In genomic region chr5:24353327-24353726, GRCm38 (mm10) we compare ENCODE assay signal across 9 mouse cellular contexts. TPM values are rescaled to one million over a fixed set of nuclear protein-coding genes. Genes with fewer than 3 reads are reported as not detected.
DNase-seq lines count a peak whose midpoint lies in the region; ATAC-seq lines count a peak whose summit lies in the region.
"Had no signal": no experiment of that assay in that cellular context is flagged by ENCODE, and none has a peak within 500 bp of the region (broad histone marks: within the 10 kb centered on the region; RNA-seq: fewer than 3 reads in every experiment).

No protein-coding gene starts in this region.

- 21% methylated on average over 4 of the region's 4 CpGs for WGBS in kidney, embryonic 14.5 days
- 21% methylated on average over 4 of the region's 4 CpGs for WGBS in embryonic facial prominence, embryonic 15.5 days
- WGBS in hindbrain, embryonic 15.5 days, result 36% methylated on average over 4 of the region's 4 CpGs
- WGBS in neural tube, embryonic 13.5 days, result 29% methylated on average over 4 of the region's 4 CpGs

- no peak for ATAC-seq in kidney, embryonic 14.5 days (ENCODE audit: low FRiP score, low TSS enrichment)
- ATAC-seq in embryonic facial prominence, embryonic 15.5 days (ENCODE audit: insufficient number of reproducible peaks, low FRiP score, low TSS enrichment, low read depth), result no peak
- ATAC-seq in hindbrain, embryonic 15.5 days (ENCODE audit: low FRiP score, low read depth), result no peak
- no peak for ATAC-seq in neural tube, embryonic 13.5 days (ENCODE audit: low read depth)

- H3K9ac ChIP-seq in kidney, embryonic 14.5 days (ENCODE audit: low read depth, low read length), result no peak overlapping the region
- no peak overlapping the region for H3K9ac ChIP-seq in embryonic facial prominence, embryonic 15.5 days
- peak overlapping the region; percentile 75; the same call in 1 of the 2 replicates for H3K9ac ChIP-seq in hindbrain, embryonic 15.5 days
- no peak overlapping the region for H3K9ac ChIP-seq in neural tube, embryonic 13.5 days

- no peak overlapping the region; the same call in 1 of the 2 replicates for H3K4me2 ChIP-seq in kidney, embryonic 14.5 days (replicated peaks; ENCODE audit: low read depth, low read length)
- H3K4me2 ChIP-seq in embryonic facial prominence, embryonic 15.5 days (replicated peaks), result no peak overlapping the region
- H3K4me2 ChIP-seq in hindbrain, embryonic 15.5 days, result no peak overlapping the region
- H3K4me2 ChIP-seq in neural tube, embryonic 13.5 days, result no peak overlapping the region

- no peaks in the 10 kb centered on the region for H3K36me3 ChIP-seq in kidney, embryonic 14.5 days (ENCODE audit: control insufficient read depth, insufficient read depth, low read length)
- H3K36me3 ChIP-seq in embryonic facial prominence, embryonic 15.5 days, result no peaks in the 10 kb centered on the region
- H3K36me3 ChIP-seq in hindbrain, embryonic 15.5 days, result no peaks in the 10 kb centered on the region
- H3K36me3 ChIP-seq in neural tube, embryonic 13.5 days, result no peaks in the 10 kb centered on the region

- peaks cover 40% of the 10 kb centered on the region for H3K4me1 ChIP-seq in kidney, embryonic 14.5 days (ENCODE audit: control insufficient read depth, insufficient read depth, low read length)
- peaks cover 38% of the 10 kb centered on the region for H3K4me1 ChIP-seq in embryonic facial prominence, embryonic 15.5 days
- peaks cover 43% of the 10 kb centered on the region for H3K4me1 ChIP-seq in hindbrain, embryonic 15.5 days (replicated peaks)
- peaks cover 64% of the 10 kb centered on the region for H3K4me1 ChIP-seq in neural tube, embryonic 13.5 days (replicated peaks)

- peaks cover 10% of the 10 kb centered on the region; the same call in 1 of the 2 replicates for H3K27me3 ChIP-seq in kidney, embryonic 14.5 days (ENCODE audit: control insufficient read depth, insufficient read depth, low read length)
- H3K27me3 ChIP-seq in embryonic facial prominence, embryonic 15.5 days, result peaks cover 54% of the 10 kb centered on the region
- no peaks in the 10 kb centered on the region for H3K27me3 ChIP-seq in hindbrain, embryonic 15.5 days
- H3K27me3 ChIP-seq in neural tube, embryonic 13.5 days, result peaks cover 17% of the 10 kb centered on the region

- no peaks in the 10 kb centered on the region for H3K9me3 ChIP-seq in kidney, embryonic 14.5 days (ENCODE audit: control insufficient read depth, low read length)
- no peaks in the 10 kb centered on the region for H3K9me3 ChIP-seq in embryonic facial prominence, embryonic 15.5 days (replicated peaks)
- no peaks in the 10 kb centered on the region for H3K9me3 ChIP-seq in hindbrain, embryonic 15.5 days
- no peaks in the 10 kb centered on the region for H3K9me3 ChIP-seq in neural tube, embryonic 13.5 days

- H3K4me3 ChIP-seq in kidney, embryonic 14.5 days (ENCODE audit: low read length), result no peak overlapping the region; the same call in 1 of the 2 replicates
- no peak overlapping the region for H3K4me3 ChIP-seq in embryonic facial prominence, embryonic 15.5 days (replicated peaks)
- H3K4me3 ChIP-seq in hindbrain, embryonic 15.5 days, result no peak overlapping the region
- H3K4me3 ChIP-seq in neural tube, embryonic 13.5 days, result no peak overlapping the region
- H3K4me3 ChIP-seq: left cerebral cortex, adult 2 months had no signal

- DNase-seq in kidney, adult 8-10 months, result no peak
- no peak for DNase-seq in spleen, postnatal 4 days (ENCODE audit: low spot score in 2 of 2)
- DNase-seq in gastrocnemius, adult 8-10 months (ENCODE audit: low spot score in 2 of 2), result no peak
- DNase-seq: lung, postnatal 36 days had no signal

- H3K27ac ChIP-seq in kidney, embryonic 14.5 days (ENCODE audit: low read depth, low read length), result peak overlapping the region; percentile 77
- 0 out of 2 replicates have a peak overlapping the region, but pooled peaks have one; percentile 28 for H3K27ac ChIP-seq in embryonic facial prominence, embryonic 15.5 days (replicated peaks)
- H3K27ac ChIP-seq in hindbrain, embryonic 15.5 days (replicated peaks), result no peak overlapping the region
- H3K27ac ChIP-seq in neural tube, embryonic 13.5 days (replicated peaks), result peak overlapping the region; percentile 99

RNA-seq across cellular contexts. Expression of gene Kcnh2, which starts 1.9 kb away (rescaled TPM):
- polyA plus RNA-seq in kidney, embryonic 14.5 days (2014; fragmentation: Nextera tagmentation; extraction: Ambion mirVana), result 4.6 and 5.7 TPM in 2 replicates
- polyA plus RNA-seq in embryonic facial prominence, embryonic 15.5 days (2015; fragmentation: Nextera tagmentation; extraction: Ambion mirVana), result 4.8 and 5.1 TPM in 2 replicates
- polyA plus RNA-seq in hindbrain, embryonic 15.5 days (2015; fragmentation: Nextera tagmentation; extraction: Ambion mirVana), result 13.0 and 17.9 TPM in 2 replicates
- 13.5 and 15.5 TPM in 2 replicates for polyA plus RNA-seq in neural tube, embryonic 13.5 days (2015; fragmentation: Nextera tagmentation; extraction: Ambion mirVana)
- 1 to 10 TPM in 2 of 4 experiments, under 1 TPM in 2; 0.54 to 1.8 (median 1.2) TPM for total RNA-seq in gastrocnemius, adult 8-10 months (2022)

RNA-seq across cellular contexts. Expression of gene Nos3, which starts 11.3 kb away (rescaled TPM):
- 6.3 and 12.0 TPM in 2 replicates for polyA plus RNA-seq in kidney, embryonic 14.5 days (2014; fragmentation: Nextera tagmentation; extraction: Ambion mirVana)
- polyA plus RNA-seq in embryonic facial prominence, embryonic 15.5 days (2015; fragmentation: Nextera tagmentation; extraction: Ambion mirVana), result 6.5 and 6.9 TPM in 2 replicates
- 9.6 and 10.7 TPM in 2 replicates for polyA plus RNA-seq in hindbrain, embryonic 15.5 days (2015; fragmentation: Nextera tagmentation; extraction: Ambion mirVana)
- 9.3 and 9.6 TPM in 2 replicates for polyA plus RNA-seq in neural tube, embryonic 13.5 days (2015; fragmentation: Nextera tagmentation; extraction: Ambion mirVana)
- 1 to 10 TPM; 3.2 to 5.8 (median 4.0) TPM for total RNA-seq in gastrocnemius, adult 8-10 months (2022)

RNA-seq across cellular contexts. Expression of gene Atg9b, which starts 38.6 kb away (rescaled TPM):
- 1.1 and 1.3 TPM in 2 replicates for polyA plus RNA-seq in kidney, embryonic 14.5 days (2014; fragmentation: Nextera tagmentation; extraction: Ambion mirVana)
- polyA plus RNA-seq in embryonic facial prominence, embryonic 15.5 days (2015; fragmentation: Nextera tagmentation; extraction: Ambion mirVana), result 3.9 and 4.7 TPM in 2 replicates
- polyA plus RNA-seq in hindbrain, embryonic 15.5 days (2015; fragmentation: Nextera tagmentation; extraction: Ambion mirVana), result 2.9 and 3.6 TPM in 2 replicates
- 1.1 TPM in 2 replicates for polyA plus RNA-seq in neural tube, embryonic 13.5 days (2015; fragmentation: Nextera tagmentation; extraction: Ambion mirVana)
- under 1 TPM in 1 of 4 experiments, not detected in 3; 0.22 TPM for total RNA-seq in gastrocnemius, adult 8-10 months (2022)

RNA-seq across cellular contexts. Expression of gene Abcb8, which starts 40.1 kb away (rescaled TPM):
- polyA plus RNA-seq in kidney, embryonic 14.5 days (2014; fragmentation: Nextera tagmentation; extraction: Ambion mirVana), result 44.9 and 55.0 TPM in 2 replicates
- polyA plus RNA-seq in embryonic facial prominence, embryonic 15.5 days (2015; fragmentation: Nextera tagmentation; extraction: Ambion mirVana), result 40.7 and 47.0 TPM in 2 replicates
- 49.7 and 56.5 TPM in 2 replicates for polyA plus RNA-seq in hindbrain, embryonic 15.5 days (2015; fragmentation: Nextera tagmentation; extraction: Ambion mirVana)
- 46.7 and 47.4 TPM in 2 replicates for polyA plus RNA-seq in neural tube, embryonic 13.5 days (2015; fragmentation: Nextera tagmentation; extraction: Ambion mirVana)
- 10 to 100 TPM; 34.7 to 40.0 (median 38.8) TPM for total RNA-seq in gastrocnemius, adult 8-10 months (2022)

RNA-seq across cellular contexts. Expression of gene Asic3, which starts 59.9 kb away (rescaled TPM):
- 0.57 and 0.60 TPM in 2 replicates for polyA plus RNA-seq in kidney, embryonic 14.5 days (2014; fragmentation: Nextera tagmentation; extraction: Ambion mirVana)
- polyA plus RNA-seq in embryonic facial prominence, embryonic 15.5 days (2015; fragmentation: Nextera tagmentation; extraction: Ambion mirVana), result 0.95 and 1.6 TPM in 2 replicates
- polyA plus RNA-seq in hindbrain, embryonic 15.5 days (2015; fragmentation: Nextera tagmentation; extraction: Ambion mirVana), result 0.88 and 1.4 TPM in 2 replicates
- polyA plus RNA-seq in neural tube, embryonic 13.5 days (2015; fragmentation: Nextera tagmentation; extraction: Ambion mirVana), result 1.8 and 3.0 TPM in 2 replicates
- total RNA-seq in gastrocnemius, adult 8-10 months (2022), result under 1 TPM in 1 of 4 experiments, not detected in 3; 0.34 TPM
